Mouse (Mus musculus) thymus, adult 2 months (tissue): ENCODE measurements around the gene Mast3.

Experiments
- CTCF ChIP-seq: fragments of 200-500 bp; IDR thresholded peaks from 2 replicates; pipeline ENCODE4 v1.5.1; 2012; ENCODE audit warnings: mild to moderate bottlenecking, control low read depth, low read length, moderate library complexity, borderline replicate concordance; ENCODE audit not compliant: control insufficient read depth, poor library complexity, insufficient read depth; ENCODE audit errors: extremely low read depth
- POLR2A ChIP-seq: fragments of 200-500 bp; IDR thresholded peaks from 2 replicates; pipeline ENCODE4 v1.6.1; 2012; ENCODE audit warnings: mild to moderate bottlenecking, low read length, control low read depth, moderate library complexity; ENCODE audit not compliant: control insufficient read depth, poor library complexity, insufficient read depth; ENCODE audit errors: extremely low read depth

DNA sequence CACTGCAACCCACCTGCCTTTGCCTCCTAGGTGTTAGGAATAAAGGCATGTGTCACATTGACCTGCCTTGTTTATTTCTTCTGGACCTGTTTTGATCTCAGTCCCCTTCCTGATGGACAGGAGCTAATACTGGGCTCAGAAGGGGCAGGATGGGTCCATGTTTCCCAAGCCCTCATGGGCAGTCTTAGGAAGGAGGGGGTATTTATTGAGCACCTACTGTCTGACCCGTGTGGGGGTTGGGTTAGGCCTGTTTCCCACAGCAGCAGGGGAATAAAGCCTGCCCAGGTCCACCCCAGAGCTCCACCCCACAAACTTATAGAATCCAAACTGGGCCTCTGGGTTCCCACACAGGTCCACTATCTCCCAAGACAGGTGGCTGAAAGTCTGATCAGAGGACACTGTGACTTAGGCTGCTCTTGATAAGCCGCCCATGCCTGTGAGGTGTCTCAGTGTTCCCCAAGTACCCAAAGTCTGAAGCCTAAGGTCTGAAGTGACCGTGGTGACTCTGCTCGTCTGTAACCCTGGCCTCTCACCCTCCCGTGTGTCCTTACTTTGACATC lies 38.4 kb upstream of the Mast3 start:
- no peak for TF ChIP-seq CTCF
- no peak for TF ChIP-seq POLR2A
